Mouse (Mus musculus): ENCODE data around the gene Ppp1r3e. TPM values are rescaled to one million over a fixed set of nuclear protein-coding genes. Genes with fewer than 3 reads are reported as not detected.

Ppp1r3e gene
- polyA plus RNA-seq, 1 experiment from 2014 or later: 2.8 TPM

DNA sequence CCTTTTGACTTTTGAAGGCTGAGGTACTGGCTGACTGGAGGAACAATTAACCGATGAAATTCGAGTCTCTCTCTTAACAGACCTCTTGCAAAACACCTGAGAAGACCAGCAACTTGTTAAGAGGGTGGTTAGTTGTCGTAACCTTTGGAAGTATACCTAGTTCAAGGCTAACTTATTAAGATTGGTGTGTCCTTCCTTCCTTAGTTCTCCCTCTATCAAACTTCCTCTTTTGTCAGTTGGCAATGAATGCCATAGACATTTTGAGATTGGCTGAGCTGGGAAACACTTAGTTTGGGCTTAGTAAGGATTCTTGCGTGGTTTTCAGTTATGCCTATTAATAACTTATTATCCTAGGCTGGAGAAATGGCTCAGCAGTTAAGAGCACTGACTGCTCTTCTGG is 9.3 kb downstream of the Ppp1r3e start:
- WGBS: 87% methylated on average over 4 of the region's 4 CpGs
- Histone ChIP-seq H3K27me3 (ENCODE audit: control insufficient read depth, insufficient read depth, low read length) (no peaks in the 10 kb centered on the region), H3K9ac (replicated peaks; ENCODE audit: low read depth, low read length) (no peak overlapping the region), H3K27ac (ENCODE audit: low read length) (no peak overlapping the region), H3K9me3 (ENCODE audit: control insufficient read depth, low read depth, low read length) (no peaks in the 10 kb centered on the region), H3K4me3 (ENCODE audit: low read depth, low read length) (no peak overlapping the region), H3K36me3 (ENCODE audit: control insufficient read depth, insufficient read depth, low read length) (no peaks in the 10 kb centered on the region), H3K4me2 (replicated peaks; ENCODE audit: low read depth, low read length) (no peak overlapping the region), H3K4me1 (ENCODE audit: control insufficient read depth, insufficient read depth, low read length) (no peaks in the 10 kb centered on the region; the same call in 1 of the 2 replicates)
- no peak for ATAC-seq (ENCODE audit: insufficient number of reproducible peaks, insufficient read depth, low FRiP score, low read depth)

DNA sequence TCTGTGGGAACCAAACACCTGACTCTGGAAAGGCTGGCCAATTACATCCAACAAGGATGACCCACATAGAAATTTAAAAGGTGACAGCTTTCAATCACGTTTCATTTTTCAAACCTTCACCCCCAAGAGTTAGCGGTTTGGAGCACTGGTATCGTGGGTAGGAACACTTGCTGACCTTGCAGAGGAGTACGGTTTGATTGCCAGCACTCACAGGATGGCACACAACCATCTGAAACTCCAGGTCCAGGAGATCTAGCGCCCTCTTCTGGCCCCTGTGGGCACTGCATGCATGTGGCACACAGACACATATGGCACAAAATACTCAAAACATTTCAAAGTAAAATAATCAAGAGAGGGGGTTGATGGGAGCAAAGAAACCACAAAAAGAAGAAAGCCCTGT is 10.4 kb downstream of the Ppp1r3e start:
- 61% methylated on average over 5 of the region's 5 CpGs for WGBS
- Histone ChIP-seq H3K4me1 (ENCODE audit: control insufficient read depth, insufficient read depth, low read length) (no peaks in the 10 kb centered on the region; the same call in 1 of the 2 replicates), H3K27ac (ENCODE audit: low read length) (no peak overlapping the region), H3K9me3 (ENCODE audit: control insufficient read depth, low read depth, low read length) (no peaks in the 10 kb centered on the region), H3K36me3 (ENCODE audit: control insufficient read depth, insufficient read depth, low read length) (no peaks in the 10 kb centered on the region), H3K27me3 (ENCODE audit: control insufficient read depth, insufficient read depth, low read length) (no peaks in the 10 kb centered on the region), H3K9ac (replicated peaks; ENCODE audit: low read depth, low read length) (no peak overlapping the region), H3K4me2 (replicated peaks; ENCODE audit: low read depth, low read length) (no peak overlapping the region), H3K4me3 (ENCODE audit: low read depth, low read length) (no peak overlapping the region)
- ATAC-seq (ENCODE audit: insufficient number of reproducible peaks, insufficient read depth, low FRiP score, low read depth): no peak

DNA sequence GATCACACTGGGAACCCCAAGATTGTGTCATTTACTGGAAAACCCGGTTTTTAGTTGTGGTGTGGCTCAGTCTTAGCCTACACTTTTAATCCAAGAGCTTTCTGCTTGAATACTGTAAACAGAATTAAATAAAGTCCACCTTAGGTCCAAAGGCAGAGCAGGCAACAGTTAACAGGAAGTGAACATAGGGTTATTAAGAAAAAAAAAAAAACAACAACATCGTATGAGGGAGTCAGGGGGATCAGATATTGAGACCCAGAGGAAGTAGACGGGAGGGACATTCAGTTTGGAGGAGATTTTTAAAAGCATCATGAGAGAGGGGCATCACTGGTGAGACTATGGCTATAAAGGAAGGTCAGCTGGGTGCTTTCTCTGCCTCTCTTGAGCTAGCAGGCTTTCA is 11.1 kb downstream of the Ppp1r3e start:
- Histone ChIP-seq H3K27me3 (ENCODE audit: control insufficient read depth, insufficient read depth, low read length) (no peaks in the 10 kb centered on the region), H3K9me3 (ENCODE audit: control insufficient read depth, low read depth, low read length) (no peaks in the 10 kb centered on the region), H3K4me1 (ENCODE audit: control insufficient read depth, insufficient read depth, low read length) (no peaks in the 10 kb centered on the region; the same call in 1 of the 2 replicates), H3K9ac (replicated peaks; ENCODE audit: low read depth, low read length) (no peak overlapping the region), H3K4me2 (replicated peaks; ENCODE audit: low read depth, low read length) (no peak overlapping the region), H3K27ac (ENCODE audit: low read length) (no peak overlapping the region), H3K4me3 (ENCODE audit: low read depth, low read length) (no peak overlapping the region), H3K36me3 (ENCODE audit: control insufficient read depth, insufficient read depth, low read length) (no peaks in the 10 kb centered on the region)
- ATAC-seq (ENCODE audit: insufficient number of reproducible peaks, insufficient read depth, low FRiP score, low read depth): no peak
- 50% methylated on average over 3 of the region's 3 CpGs for WGBS

DNA sequence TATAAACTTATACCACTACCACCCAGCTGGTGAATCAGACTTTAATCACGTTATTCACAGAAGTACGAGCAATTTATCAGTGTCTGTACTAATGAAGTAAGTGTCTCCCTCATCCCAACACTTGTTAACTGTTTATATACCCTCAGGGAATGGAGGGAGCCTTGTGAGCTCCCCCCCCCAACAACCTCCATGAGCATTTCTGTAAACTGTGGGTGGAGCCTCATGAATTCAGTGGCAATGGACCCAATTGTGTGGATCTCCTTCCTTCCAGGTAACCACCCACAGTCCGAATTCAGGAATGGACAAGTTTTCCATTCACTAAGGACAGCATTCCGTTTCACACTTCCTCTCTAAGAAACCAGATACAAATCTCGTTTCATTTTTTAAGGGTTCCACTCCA is 11.7 kb downstream of the Ppp1r3e start:
- no peaks in the 10 kb centered on the region for H3K9me3 ChIP-seq (ENCODE audit: control insufficient read depth, low read depth, low read length)
- H3K27ac ChIP-seq (ENCODE audit: low read length): no peak overlapping the region
- no peak overlapping the region for H3K4me3 ChIP-seq (ENCODE audit: low read depth, low read length)
- no peak overlapping the region for H3K4me2 ChIP-seq (replicated peaks; ENCODE audit: low read depth, low read length)
- no peaks in the 10 kb centered on the region for H3K27me3 ChIP-seq (ENCODE audit: control insufficient read depth, insufficient read depth, low read length)
- 65% methylated on average over 5 of the region's 5 CpGs for WGBS
- ATAC-seq (ENCODE audit: insufficient number of reproducible peaks, insufficient read depth, low FRiP score, low read depth): no peak
- no peaks in the 10 kb centered on the region; the same call in 1 of the 2 replicates for H3K4me1 ChIP-seq (ENCODE audit: control insufficient read depth, insufficient read depth, low read length)
- H3K9ac ChIP-seq (replicated peaks; ENCODE audit: low read depth, low read length): no peak overlapping the region
- no peaks in the 10 kb centered on the region for H3K36me3 ChIP-seq (ENCODE audit: control insufficient read depth, insufficient read depth, low read length)

DNA sequence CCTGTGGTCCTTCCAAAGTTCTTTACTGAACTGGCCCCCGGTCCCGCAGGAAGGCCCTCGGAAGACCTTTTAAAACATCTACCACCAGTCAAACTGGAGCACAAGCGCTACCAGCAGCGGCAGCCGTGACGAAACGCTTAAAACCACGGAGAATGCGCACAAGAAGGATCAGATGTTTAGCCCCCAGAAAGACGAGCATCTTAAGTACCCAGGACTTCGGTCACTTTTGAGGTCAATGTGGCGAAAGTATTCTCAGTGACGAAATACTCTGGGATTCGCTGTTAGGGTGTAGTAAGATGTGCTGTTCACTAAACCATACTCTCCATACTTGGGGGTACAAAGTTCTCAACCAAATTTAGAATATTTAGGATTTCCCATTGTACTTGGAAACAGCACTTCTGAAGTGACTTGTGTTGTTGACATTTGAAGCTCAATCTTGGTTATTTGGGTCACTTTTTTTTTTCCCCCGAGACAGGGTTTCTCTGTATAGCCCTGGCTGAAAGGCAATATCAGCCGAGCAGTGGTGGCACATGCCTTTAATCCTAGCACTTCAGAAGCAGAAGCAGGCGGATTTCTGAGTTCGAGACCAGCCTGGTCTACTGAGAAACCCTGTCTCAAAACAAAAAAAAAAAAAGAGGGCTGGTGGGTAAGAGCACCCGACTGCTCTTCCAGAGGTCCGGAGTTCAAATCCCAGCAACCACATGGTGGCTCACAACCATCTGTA is 12.9 kb downstream of the Ppp1r3e start:
- no peak for ATAC-seq (ENCODE audit: insufficient number of reproducible peaks, insufficient read depth, low FRiP score, low read depth)
- Histone ChIP-seq H3K4me1 (ENCODE audit: control insufficient read depth, insufficient read depth, low read length) (no peaks in the 10 kb centered on the region; the same call in 1 of the 2 replicates), H3K27ac (ENCODE audit: low read length) (peak overlapping the region; percentile 53; the same call in 1 of the 2 replicates)

DNA sequence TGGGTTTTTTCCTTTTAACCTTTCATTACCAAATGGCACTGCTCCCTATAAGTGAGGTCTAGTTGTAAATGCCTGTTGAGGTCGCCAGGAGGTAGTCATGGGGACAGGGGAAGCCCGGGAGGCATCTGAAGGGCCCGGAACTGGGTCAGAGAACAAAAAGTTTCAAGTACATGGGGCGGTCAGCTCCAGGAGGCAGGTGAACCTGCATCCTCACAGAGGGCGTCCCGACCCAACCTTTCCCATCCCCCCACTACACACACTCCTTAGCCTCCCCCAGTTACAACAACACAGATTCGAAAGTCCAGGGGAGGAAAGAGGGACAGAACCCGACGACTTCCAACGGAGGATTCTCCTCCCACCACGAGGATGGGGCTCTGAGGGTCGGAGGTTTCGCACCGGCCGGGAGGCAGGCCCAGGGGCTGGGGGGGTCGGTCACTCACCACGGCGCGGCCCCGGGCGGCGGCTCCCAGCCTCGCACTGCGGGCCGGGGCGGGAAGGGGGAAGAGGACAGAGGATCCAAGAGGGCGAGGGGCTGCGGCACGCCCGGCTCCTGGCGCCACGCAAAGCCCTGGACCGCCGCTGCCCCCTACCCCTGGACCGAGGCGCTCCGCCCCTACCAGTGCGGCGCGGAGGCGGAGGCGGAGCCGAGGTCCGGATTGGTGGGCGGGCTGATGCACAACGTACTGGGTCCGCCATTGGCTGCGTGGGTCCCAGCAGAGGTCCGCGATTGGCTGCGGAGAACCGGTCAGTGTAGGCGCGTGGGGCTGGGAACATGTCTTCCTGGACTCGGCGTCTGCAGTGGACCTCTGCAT is 13.6 kb downstream of the Ppp1r3e start:
- H3K9me3 ChIP-seq (ENCODE audit: control insufficient read depth, low read depth, low read length): no peaks in the 10 kb centered on the region
- ATAC-seq (ENCODE audit: insufficient number of reproducible peaks, insufficient read depth, low FRiP score, low read depth): peak; percentile 100
- H3K27ac ChIP-seq (ENCODE audit: low read length): peak overlapping the region; percentile 53; the same call in 1 of the 2 replicates
- WGBS: 1% methylated on average over 46 of the region's 56 CpGs
- no peaks in the 10 kb centered on the region; the same call in 1 of the 2 replicates for H3K4me1 ChIP-seq (ENCODE audit: control insufficient read depth, insufficient read depth, low read length)
- peak overlapping the region; percentile 76 for H3K4me3 ChIP-seq (ENCODE audit: low read depth, low read length)
- H3K9ac ChIP-seq (replicated peaks; ENCODE audit: low read depth, low read length): peak overlapping the region; percentile 60
- H3K36me3 ChIP-seq (ENCODE audit: control insufficient read depth, insufficient read depth, low read length): no peaks in the 10 kb centered on the region
- peak overlapping the region; percentile 69 for H3K4me2 ChIP-seq (replicated peaks; ENCODE audit: low read depth, low read length)
- no peaks in the 10 kb centered on the region for H3K27me3 ChIP-seq (ENCODE audit: control insufficient read depth, insufficient read depth, low read length)

More for the DNA sequence above, 12.9 kb downstream of the Ppp1r3e start:
- Histone ChIP-seq H3K4me2 (replicated peaks; ENCODE audit: low read depth, low read length) (peak overlapping the region; percentile 69), H3K27me3 (ENCODE audit: control insufficient read depth, insufficient read depth, low read length) (no peaks in the 10 kb centered on the region), H3K9me3 (ENCODE audit: control insufficient read depth, low read depth, low read length) (no peaks in the 10 kb centered on the region), H3K4me3 (ENCODE audit: low read depth, low read length) (peak overlapping the region; percentile 76), H3K36me3 (ENCODE audit: control insufficient read depth, insufficient read depth, low read length) (no peaks in the 10 kb centered on the region), H3K9ac (replicated peaks; ENCODE audit: low read depth, low read length) (peak overlapping the region; percentile 60)
- 14% methylated on average over 21 of the region's 21 CpGs for WGBS

DNA sequence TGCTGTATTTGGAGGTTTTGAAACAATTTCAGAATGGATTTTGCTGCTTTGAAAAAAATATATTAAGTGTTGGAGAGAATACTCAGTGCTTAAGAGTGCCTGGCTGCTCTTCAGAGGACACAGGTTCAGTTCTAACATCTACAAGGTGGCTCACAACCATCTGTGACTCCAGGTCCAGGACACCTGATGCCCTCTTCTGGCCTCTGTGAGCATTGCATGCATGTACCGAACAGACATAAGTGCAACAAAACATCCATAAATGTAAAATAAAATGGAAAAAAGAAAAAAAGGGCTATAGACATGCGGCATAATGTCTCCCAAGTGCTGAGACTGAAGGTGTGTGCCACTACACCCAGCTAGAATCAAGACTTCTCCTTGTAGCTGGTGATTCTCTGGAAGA is 16.8 kb downstream of the Ppp1r3e start:
- no peak overlapping the region for H3K9ac ChIP-seq (replicated peaks; ENCODE audit: low read depth, low read length)
- H3K27me3 ChIP-seq (ENCODE audit: control insufficient read depth, insufficient read depth, low read length): no peaks in the 10 kb centered on the region
- WGBS: 51% methylated on average over 2 of the region's 2 CpGs
- no peak for ATAC-seq (ENCODE audit: insufficient number of reproducible peaks, insufficient read depth, low FRiP score, low read depth)
- no peak overlapping the region for H3K4me2 ChIP-seq (replicated peaks; ENCODE audit: low read depth, low read length)
- H3K9me3 ChIP-seq (ENCODE audit: control insufficient read depth, low read depth, low read length): no peaks in the 10 kb centered on the region
- H3K36me3 ChIP-seq (ENCODE audit: control insufficient read depth, insufficient read depth, low read length): peaks cover 16% of the 10 kb centered on the region; the same call in 1 of the 2 replicates
- no peaks in the 10 kb centered on the region; the same call in 1 of the 2 replicates for H3K4me1 ChIP-seq (ENCODE audit: control insufficient read depth, insufficient read depth, low read length)
- no peak overlapping the region for H3K4me3 ChIP-seq (ENCODE audit: low read depth, low read length)
- no peak overlapping the region for H3K27ac ChIP-seq (ENCODE audit: low read length)

DNA sequence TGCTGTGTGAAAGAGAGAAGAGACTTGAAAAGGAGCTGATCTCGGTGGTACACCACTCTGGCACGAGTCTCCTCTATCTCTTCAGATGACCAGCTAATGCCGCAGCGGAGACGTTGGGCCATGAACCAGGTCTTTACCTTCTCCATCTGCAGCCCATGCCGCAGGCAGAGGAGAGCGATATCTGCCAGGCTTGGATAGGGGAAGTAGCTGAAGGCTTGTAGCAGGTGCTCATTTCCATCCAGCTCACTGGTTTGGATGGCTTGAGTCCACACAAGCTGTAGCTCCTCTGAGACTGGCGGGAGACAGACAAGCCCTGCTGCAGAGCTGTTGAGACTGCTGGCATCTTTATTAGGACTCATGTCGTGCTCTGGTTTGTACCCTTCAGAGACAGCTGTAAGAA is 19.5 kb downstream of the Ppp1r3e start:
- no peak overlapping the region for H3K27ac ChIP-seq (ENCODE audit: low read length)
- ATAC-seq (ENCODE audit: insufficient number of reproducible peaks, insufficient read depth, low FRiP score, low read depth): no peak
- 90% methylated on average over 9 of the region's 9 CpGs for WGBS
- H3K9me3 ChIP-seq (ENCODE audit: control insufficient read depth, low read depth, low read length): no peaks in the 10 kb centered on the region
- H3K36me3 ChIP-seq (ENCODE audit: control insufficient read depth, insufficient read depth, low read length): peaks cover 20% of the 10 kb centered on the region; the same call in 1 of the 2 replicates
- H3K27me3 ChIP-seq (ENCODE audit: control insufficient read depth, insufficient read depth, low read length): no peaks in the 10 kb centered on the region
- no peaks in the 10 kb centered on the region for H3K4me1 ChIP-seq (ENCODE audit: control insufficient read depth, insufficient read depth, low read length)
- no peak overlapping the region for H3K4me2 ChIP-seq (replicated peaks; ENCODE audit: low read depth, low read length)
- no peak overlapping the region for H3K9ac ChIP-seq (replicated peaks; ENCODE audit: low read depth, low read length)
- no peak overlapping the region for H3K4me3 ChIP-seq (ENCODE audit: low read depth, low read length)

Measured in stomach, embryonic 14.5 days (tissue).